Mouse (Mus musculus): ENCODE measurements around the gene Eps15l1. TPM values are rescaled to one million over a fixed set of nuclear protein-coding genes. Genes with fewer than 3 reads are reported as not detected.

Gene Eps15l1
- polyA plus RNA-seq, 2 experiments: 16.9 to 21.1 TPM

DNA sequence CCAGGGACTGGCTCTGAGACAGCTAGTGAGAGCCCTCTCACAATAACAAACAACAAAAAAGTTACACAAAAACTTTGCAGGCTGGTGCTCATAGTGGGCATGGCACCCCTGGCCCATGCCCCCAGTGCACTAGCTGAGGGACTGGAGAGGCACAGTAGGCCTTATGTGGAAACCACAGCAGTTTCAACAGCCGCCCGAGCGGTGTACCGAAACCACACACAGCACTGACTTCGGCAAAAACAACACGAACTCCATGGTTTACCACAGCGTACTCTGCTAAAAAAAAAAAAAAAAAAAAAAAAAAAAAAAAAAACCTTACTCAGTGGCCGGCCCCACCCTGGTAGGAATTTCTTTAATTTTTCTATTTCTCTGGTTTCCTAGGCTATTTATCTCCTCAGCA is 70.5 kb downstream of the Eps15l1 start:
- no peak for DNase-seq (ENCODE audit: low read depth in 3 of 3, low spot score in 3 of 3)

DNA sequence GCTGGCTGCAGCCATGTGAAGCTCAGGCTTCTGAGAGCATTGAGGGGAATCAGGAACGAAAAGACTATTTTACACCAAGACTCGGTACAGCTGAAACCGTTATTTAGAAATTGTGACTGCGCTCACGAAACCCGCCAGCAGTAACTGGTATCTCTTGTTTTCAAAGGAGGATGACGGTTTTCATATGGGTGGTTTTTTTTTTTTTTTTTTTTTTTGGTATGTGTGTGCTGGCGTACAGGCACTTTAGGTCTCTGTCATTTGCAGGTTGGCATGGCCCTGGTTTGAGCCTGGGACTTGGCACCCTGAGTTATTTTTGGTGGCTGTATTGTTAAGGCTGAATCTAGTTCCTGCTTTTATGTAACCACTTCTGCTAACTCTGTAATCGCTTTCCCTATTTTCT is 71.4 kb downstream of the Eps15l1 start:
- ATAC-seq (ENCODE audit: insufficient read depth) (no peak), DNase-seq (ENCODE audit: low read depth in 3 of 3, low spot score in 3 of 3) (no peak)
- Histone ChIP-seq H3K9ac (replicated peaks) (no peak overlapping the region), H3K4me1 (replicated peaks; ENCODE audit: control insufficient read depth in 2 of 2, insufficient read depth in 2 of 2, low read length in 1 of 2) (peaks cover 0 to 31% of the 10 kb centered on the region in 2 experiments; a peak in 3 of 4 replicates), H3K4me2 (ENCODE audit: low read depth) (no peak overlapping the region), H3K9me3 (ENCODE audit: control insufficient read depth, low read length) (no peaks in the 10 kb centered on the region), H3K36me3 (replicated peaks; ENCODE audit: control insufficient read depth, insufficient read depth, low read depth) (no peaks in the 10 kb centered on the region), H3K27ac (no peak overlapping the region), H3K4me3 (ENCODE audit: insufficient read depth in 1 of 2, low read depth in 2 of 2, low read length in 2 of 2) (no peak overlapping the region), H3K27me3 (ENCODE audit: control insufficient read depth, insufficient read depth, low read length) (no peaks in the 10 kb centered on the region)
- 69% methylated on average over 9 of the region's 9 CpGs for WGBS (ENCODE audit: insufficient replicate concordance)
- TF ChIP-seq EP300 (IDR thresholded peaks at IDR 0.05; ENCODE audit: low read depth) (no peak), CTCF (IDR thresholded peaks at IDR 0.05; ENCODE audit: low read depth) (no peak)

More for the DNA sequence above, 70.5 kb downstream of the Eps15l1 start:
- ATAC-seq (ENCODE audit: insufficient read depth): no peak
- TF ChIP-seq CTCF (IDR thresholded peaks at IDR 0.05; ENCODE audit: low read depth) (no peak), EP300 (IDR thresholded peaks at IDR 0.05; ENCODE audit: low read depth) (no peak)
- no peak overlapping the region for H3K9ac ChIP-seq (replicated peaks)
- WGBS (ENCODE audit: insufficient replicate concordance): 25% methylated on average over 8 of the region's 8 CpGs
- H3K36me3 ChIP-seq (replicated peaks; ENCODE audit: control insufficient read depth, insufficient read depth, low read depth): no peaks in the 10 kb centered on the region
- peaks cover 0 to 35% of the 10 kb centered on the region in 2 experiments; a peak in 3 of 4 replicates for H3K4me1 ChIP-seq (replicated peaks; ENCODE audit: control insufficient read depth in 2 of 2, insufficient read depth in 2 of 2, low read length in 1 of 2)
- H3K9me3 ChIP-seq (ENCODE audit: control insufficient read depth, low read length): no peaks in the 10 kb centered on the region
- H3K27me3 ChIP-seq (ENCODE audit: control insufficient read depth, insufficient read depth, low read length): no peaks in the 10 kb centered on the region
- no peak overlapping the region for H3K27ac ChIP-seq
- H3K4me3 ChIP-seq (ENCODE audit: insufficient read depth in 1 of 2, low read depth in 2 of 2, low read length in 2 of 2): no peak overlapping the region
- H3K4me2 ChIP-seq (ENCODE audit: low read depth): no peak overlapping the region

DNA sequence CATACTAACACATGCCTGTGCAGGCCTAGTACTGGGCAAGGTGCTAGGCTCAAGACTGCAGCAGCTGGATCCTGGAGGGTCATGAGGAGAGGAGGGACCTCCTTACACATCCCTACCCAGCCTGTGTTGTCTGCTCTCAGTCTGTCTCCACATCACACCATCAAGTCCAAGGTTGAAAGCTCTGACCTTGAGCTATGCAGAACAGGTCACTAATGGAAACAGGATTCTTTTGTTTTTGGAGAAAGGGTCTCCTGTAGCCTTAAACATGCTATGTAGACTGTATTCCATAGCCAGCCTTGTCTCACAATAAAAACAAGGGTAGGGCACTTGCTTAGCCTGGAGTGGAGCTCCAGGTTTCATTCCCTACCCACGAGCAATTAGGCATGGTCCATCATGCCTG is 72.3 kb downstream of the Eps15l1 start:
- no peaks in the 10 kb centered on the region for H3K36me3 ChIP-seq (replicated peaks; ENCODE audit: control insufficient read depth, insufficient read depth, low read depth)
- no peak overlapping the region for H3K27ac ChIP-seq

DNA sequence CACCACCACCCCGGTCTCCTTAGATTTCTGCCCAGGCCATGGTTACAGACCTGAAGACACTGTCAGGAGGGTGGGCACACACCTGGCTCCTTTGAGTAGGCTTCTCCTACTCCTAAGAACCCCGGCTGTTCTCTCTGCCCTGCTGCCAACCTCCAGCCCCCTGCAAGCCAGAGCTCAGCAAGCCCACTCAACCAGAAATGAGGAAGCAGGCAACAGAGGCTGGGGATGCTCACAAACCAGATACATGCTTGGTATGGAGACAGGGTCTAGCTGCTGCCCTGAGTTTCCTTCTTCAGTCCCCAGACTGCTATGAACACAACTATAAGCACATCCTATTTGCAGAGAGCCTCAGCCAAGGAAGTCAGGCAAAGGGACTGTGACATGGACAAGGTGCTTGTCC is 73.1 kb downstream of the Eps15l1 start:
- TF ChIP-seq EP300 (IDR thresholded peaks at IDR 0.05; ENCODE audit: low read depth) (no peak), CTCF (IDR thresholded peaks at IDR 0.05; ENCODE audit: low read depth) (no peak)
- H3K9ac ChIP-seq (replicated peaks): no peak overlapping the region
- H3K27ac ChIP-seq: no peak overlapping the region
- H3K9me3 ChIP-seq (ENCODE audit: control insufficient read depth, low read length): no peaks in the 10 kb centered on the region
- H3K4me2 ChIP-seq (ENCODE audit: low read depth): no peak overlapping the region
- WGBS (ENCODE audit: insufficient replicate concordance): 73% methylated on average over 2 of the region's 2 CpGs
- peaks cover 0 to 14% of the 10 kb centered on the region in 2 experiments; a peak in 3 of 4 replicates for H3K4me1 ChIP-seq (replicated peaks; ENCODE audit: control insufficient read depth in 2 of 2, insufficient read depth in 2 of 2, low read length in 1 of 2)
- DNase-seq (ENCODE audit: low read depth in 3 of 3, low spot score in 3 of 3) (no peak), ATAC-seq (ENCODE audit: insufficient read depth) (no peak)
- H3K4me3 ChIP-seq (ENCODE audit: insufficient read depth in 1 of 2, low read depth in 2 of 2, low read length in 2 of 2): no peak overlapping the region
- no peaks in the 10 kb centered on the region; the same call in 1 of the 2 replicates for H3K36me3 ChIP-seq (replicated peaks; ENCODE audit: control insufficient read depth, insufficient read depth, low read depth)
- H3K27me3 ChIP-seq (ENCODE audit: control insufficient read depth, insufficient read depth, low read length): no peaks in the 10 kb centered on the region

More for the DNA sequence above, 72.3 kb downstream of the Eps15l1 start:
- no peak overlapping the region for H3K4me3 ChIP-seq (ENCODE audit: insufficient read depth in 1 of 2, low read depth in 2 of 2, low read length in 2 of 2)
- H3K27me3 ChIP-seq (ENCODE audit: control insufficient read depth, insufficient read depth, low read length): no peaks in the 10 kb centered on the region
- DNase-seq (ENCODE audit: low read depth in 3 of 3, low spot score in 3 of 3) (no peak), ATAC-seq (ENCODE audit: insufficient read depth) (no peak)
- peaks cover 0 to 22% of the 10 kb centered on the region in 2 experiments; a peak in 3 of 4 replicates for H3K4me1 ChIP-seq (replicated peaks; ENCODE audit: control insufficient read depth in 2 of 2, insufficient read depth in 2 of 2, low read length in 1 of 2)
- 75% methylated on average over 1 of the region's 1 CpGs for WGBS (ENCODE audit: insufficient replicate concordance)
- no peaks in the 10 kb centered on the region for H3K9me3 ChIP-seq (ENCODE audit: control insufficient read depth, low read length)
- no peak for TF ChIP-seq CTCF (IDR thresholded peaks at IDR 0.05; ENCODE audit: low read depth)
- no peak for TF ChIP-seq EP300 (IDR thresholded peaks at IDR 0.05; ENCODE audit: low read depth)
- H3K4me2 ChIP-seq (ENCODE audit: low read depth): no peak overlapping the region
- H3K9ac ChIP-seq (replicated peaks): no peak overlapping the region

DNA sequence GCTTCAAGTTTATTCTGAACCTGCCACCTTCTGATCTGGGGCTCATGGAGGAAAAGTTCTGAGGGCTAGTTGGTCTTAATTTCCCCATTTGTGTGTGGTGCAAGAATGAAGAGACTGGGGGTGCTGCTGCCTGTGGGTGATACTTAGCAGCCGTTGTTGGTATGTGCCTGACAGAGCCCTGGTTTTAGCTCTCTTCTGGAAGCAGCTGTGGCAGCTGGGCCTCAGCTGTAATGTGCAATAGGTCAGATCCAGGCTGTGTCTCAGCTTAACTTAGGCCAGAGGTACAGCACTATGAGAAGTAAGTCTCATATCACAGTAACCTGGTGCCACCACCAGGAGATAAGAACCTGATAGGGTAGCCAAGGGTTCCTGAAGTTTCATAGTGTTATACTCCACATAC is 73.7 kb downstream of the Eps15l1 start:
- TF ChIP-seq CTCF (IDR thresholded peaks at IDR 0.05; ENCODE audit: low read depth) (no peak), EP300 (IDR thresholded peaks at IDR 0.05; ENCODE audit: low read depth) (no peak)
- WGBS (ENCODE audit: insufficient replicate concordance): 33% methylated on average over 1 of the region's 1 CpGs
- H3K36me3 ChIP-seq (replicated peaks; ENCODE audit: control insufficient read depth, insufficient read depth, low read depth): no peaks in the 10 kb centered on the region; the same call in 1 of the 2 replicates

More for the DNA sequence above, 73.7 kb downstream of the Eps15l1 start:
- no peak for DNase-seq (ENCODE audit: low read depth in 3 of 3, low spot score in 3 of 3)
- ATAC-seq (ENCODE audit: insufficient read depth): no peak
- H3K27ac ChIP-seq: no peak overlapping the region
- H3K4me2 ChIP-seq (ENCODE audit: low read depth): no peak overlapping the region
- H3K4me3 ChIP-seq (ENCODE audit: insufficient read depth in 1 of 2, low read depth in 2 of 2, low read length in 2 of 2): no peak overlapping the region
- H3K9ac ChIP-seq (replicated peaks): no peak overlapping the region
- peaks cover 0 to 8% of the 10 kb centered on the region in 2 experiments; a peak in 3 of 4 replicates for H3K4me1 ChIP-seq (replicated peaks; ENCODE audit: control insufficient read depth in 2 of 2, insufficient read depth in 2 of 2, low read length in 1 of 2)
- H3K27me3 ChIP-seq (ENCODE audit: control insufficient read depth, insufficient read depth, low read length): no peaks in the 10 kb centered on the region
- no peaks in the 10 kb centered on the region for H3K9me3 ChIP-seq (ENCODE audit: control insufficient read depth, low read length)

Data from liver, embryonic 14.5 days (tissue).